Mouse (Mus musculus): Measurements from ENCODE around the gene Zbtb3.

- no peak for TF ChIP-seq POLR2A (IDR thresholded peaks at IDR 0.05; ENCODE audit: borderline replicate concordance, control insufficient read depth, low read depth, low read length)
- TF ChIP-seq CTCF (IDR thresholded peaks at IDR 0.05; ENCODE audit: control insufficient read depth, insufficient read depth, low read length), result no peak
Observed at GRCm38 (mm10) chr19:8774951-8775421, 27.4 kb upstream of the Zbtb3 start.

All from bone marrow, adult 2 months (tissue).